Mouse (Mus musculus): ENCODE measurements around the gene Ccdc28b.

DNA sequence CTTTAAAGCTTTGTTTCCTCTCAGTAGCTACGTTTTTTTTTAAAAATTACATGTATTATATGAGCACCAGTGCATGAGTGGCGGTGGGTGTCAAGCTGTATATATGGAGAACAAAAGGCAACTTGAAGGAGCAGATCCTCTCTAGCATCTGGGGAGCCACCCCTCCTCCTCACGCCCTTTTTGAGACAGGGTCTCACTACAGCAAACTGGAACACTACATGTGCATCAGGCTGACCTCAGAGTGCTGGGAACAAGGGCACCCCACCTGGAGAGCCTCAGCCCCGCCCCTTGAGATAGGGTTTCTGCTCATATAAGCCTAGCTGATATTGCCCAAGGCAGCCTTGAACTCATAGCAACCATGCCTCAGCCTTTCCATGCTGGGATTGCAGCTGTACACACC lies 1.7 kb upstream of the Ccdc28b start:
- TF ChIP-seq CTCF (IDR thresholded peaks at IDR 0.05; ENCODE audit: low read depth), result no peak
- no peak for TF ChIP-seq EP300 (IDR thresholded peaks at IDR 0.05; ENCODE audit: low read depth)

Data from heart, postnatal 0 days (tissue).